Mouse (Mus musculus): Measurements from ENCODE around the gene Mfsd1. TPM values are rescaled to one million over a fixed set of nuclear protein-coding genes. Genes with fewer than 3 reads are reported as not detected.

Mfsd1 gene
- 52.2 and 52.7 TPM in 2 replicates for polyA plus RNA-seq (2015; fragmentation: Nextera tagmentation; extraction: Ambion mirVana)

GRCm38 (mm10) chr3:67582273-67583124, at the start of gene Mfsd1:
Gene Mfsd1 (plus strand): TSS chr3:67582741.
- peaks cover 12% of the 10 kb centered on the region for H3K27me3 ChIP-seq
- peak within 1 kb of the TSS; percentile 91 for H3K4me2 ChIP-seq (replicated peaks)
- H3K9me3 ChIP-seq: no peaks in the 10 kb centered on the region
- peak within 1 kb of the TSS; percentile 89 for H3K4me3 ChIP-seq
- H3K9ac ChIP-seq: peak within 1 kb of the TSS; percentile 82
- H3K4me1 ChIP-seq: peaks cover 10% of the 10 kb centered on the region
- H3K36me3 ChIP-seq: peaks cover 24% of the 10 kb centered on the region
- peak; percentile 90 for ATAC-seq (ENCODE audit: low FRiP score, low read depth)
- 4% methylated on average over 54 of the region's 54 CpGs for WGBS
- H3K27ac ChIP-seq: no peak within 1 kb of the TSS

- Histone ChIP-seq H3K4me2 (replicated peaks) (no peak overlapping the region), H3K4me1 (no peaks in the 10 kb centered on the region), H3K27ac (no peak overlapping the region), H3K9me3 (no peaks in the 10 kb centered on the region), H3K4me3 (no peak overlapping the region), H3K27me3 (no peaks in the 10 kb centered on the region), H3K9ac (no peak overlapping the region), H3K36me3 (no peaks in the 10 kb centered on the region)
- ATAC-seq (ENCODE audit: low FRiP score, low read depth): no peak
- 84% methylated on average over 8 of the region's 8 CpGs for WGBS
These were observed 38.9 kb upstream of the Mfsd1 start for GRCm38 (mm10) chr3:67543630-67544029.

- Histone ChIP-seq H3K9me3 (no peaks in the 10 kb centered on the region), H3K9ac (no peak overlapping the region), H3K4me1 (no peaks in the 10 kb centered on the region), H3K4me2 (replicated peaks) (no peak overlapping the region), H3K36me3 (no peaks in the 10 kb centered on the region), H3K4me3 (no peak overlapping the region), H3K27me3 (no peaks in the 10 kb centered on the region; the same call in 1 of the 2 replicates), H3K27ac (no peak overlapping the region)
- ATAC-seq (ENCODE audit: low FRiP score, low read depth): no peak
- WGBS: 59% methylated on average over 3 of the region's 3 CpGs
These were observed 31.3 kb upstream of the Mfsd1 start for GRCm38 (mm10) chr3:67551193-67551592.

- H3K4me3 ChIP-seq: no peak overlapping the region
- 0 out of 2 replicates have a peak overlapping the region, but pooled peaks have one; percentile 23 for H3K4me2 ChIP-seq (replicated peaks)
- no peaks in the 10 kb centered on the region for H3K9me3 ChIP-seq
- H3K27ac ChIP-seq: no peak overlapping the region
- H3K27me3 ChIP-seq: no peaks in the 10 kb centered on the region; the same call in 1 of the 2 replicates
- ATAC-seq (ENCODE audit: low FRiP score, low read depth): no peak
- peaks cover 4% of the 10 kb centered on the region; the same call in 1 of the 2 replicates for H3K4me1 ChIP-seq
- H3K36me3 ChIP-seq: no peaks in the 10 kb centered on the region
- H3K9ac ChIP-seq: no peak overlapping the region
- WGBS: 33% methylated on average over 4 of the region's 4 CpGs
These were observed 29.3 kb upstream of the Mfsd1 start for GRCm38 (mm10) chr3:67553281-67553680.

- peaks cover 4% of the 10 kb centered on the region; the same call in 1 of the 2 replicates for H3K4me1 ChIP-seq
- no peak overlapping the region for H3K4me2 ChIP-seq (replicated peaks)
- 80% methylated on average over 5 of the region's 5 CpGs for whole genome bisulfite sequencing
- no peak overlapping the region for H3K4me3 ChIP-seq
- no peak overlapping the region for H3K9ac ChIP-seq
- H3K36me3 ChIP-seq: no peaks in the 10 kb centered on the region
- no peak overlapping the region for H3K27ac ChIP-seq
- no peaks in the 10 kb centered on the region; the same call in 1 of the 2 replicates for H3K27me3 ChIP-seq
- no peaks in the 10 kb centered on the region for H3K9me3 ChIP-seq
- ATAC-seq (ENCODE audit: low FRiP score, low read depth): no peak
These were observed 28.6 kb upstream of the Mfsd1 start for GRCm38 (mm10) chr3:67553927-67554448.

- ATAC-seq (ENCODE audit: low FRiP score, low read depth): no peak
- Histone ChIP-seq H3K27me3 (no peaks in the 10 kb centered on the region; the same call in 1 of the 2 replicates), H3K9me3 (no peaks in the 10 kb centered on the region), H3K4me3 (no peak overlapping the region), H3K4me2 (replicated peaks) (no peak overlapping the region), H3K36me3 (no peaks in the 10 kb centered on the region), H3K4me1 (peaks cover 4% of the 10 kb centered on the region; the same call in 1 of the 2 replicates), H3K9ac (no peak overlapping the region), H3K27ac (no peak overlapping the region)
- WGBS: 84% methylated on average over 5 of the region's 5 CpGs
These were observed 27.3 kb upstream of the Mfsd1 start for GRCm38 (mm10) chr3:67555211-67555610.

GRCm38 (mm10) chr3:67557200-67557651, 25.3 kb upstream of the Mfsd1 start:
- H3K4me1 ChIP-seq: peaks cover 4% of the 10 kb centered on the region; the same call in 1 of the 2 replicates
- peak overlapping the region; percentile 44 for H3K4me2 ChIP-seq (replicated peaks)
- 29% methylated on average over 14 of the region's 14 CpGs for WGBS
- H3K36me3 ChIP-seq: no peaks in the 10 kb centered on the region
- H3K27ac ChIP-seq: no peak overlapping the region
- no peak overlapping the region for H3K9ac ChIP-seq
- ATAC-seq (ENCODE audit: low FRiP score, low read depth): no peak
- 0 out of 2 replicates have a peak overlapping the region, but pooled peaks have one; percentile 16 for H3K4me3 ChIP-seq
- H3K27me3 ChIP-seq: peaks cover 5% of the 10 kb centered on the region; the same call in 1 of the 2 replicates
- no peaks in the 10 kb centered on the region for H3K9me3 ChIP-seq

GRCm38 (mm10) chr3:67557718-67558354, 24.7 kb upstream of the Mfsd1 start:
- no peaks in the 10 kb centered on the region for H3K9me3 ChIP-seq
- 76% methylated on average over 14 of the region's 14 CpGs for WGBS
- H3K4me2 ChIP-seq (replicated peaks): peak overlapping the region; percentile 44
- no peak for ATAC-seq (ENCODE audit: low FRiP score, low read depth)
- H3K27ac ChIP-seq: no peak overlapping the region
- H3K9ac ChIP-seq: no peak overlapping the region
- no peaks in the 10 kb centered on the region for H3K36me3 ChIP-seq
- H3K27me3 ChIP-seq: peaks cover 5% of the 10 kb centered on the region; the same call in 1 of the 2 replicates
- H3K4me3 ChIP-seq: no peak overlapping the region
- H3K4me1 ChIP-seq: peaks cover 4% of the 10 kb centered on the region; the same call in 1 of the 2 replicates

- Histone ChIP-seq H3K9me3 (no peaks in the 10 kb centered on the region), H3K4me2 (replicated peaks) (no peak overlapping the region), H3K27ac (no peak overlapping the region), H3K4me1 (no peaks in the 10 kb centered on the region), H3K9ac (no peak overlapping the region), H3K4me3 (no peak overlapping the region), H3K27me3 (0 out of 2 replicates have a peak, but pooled peaks cover 8% of the 10 kb centered on the region), H3K36me3 (no peaks in the 10 kb centered on the region)
- 44% methylated on average over 5 of the region's 5 CpGs for WGBS
- ATAC-seq (ENCODE audit: low FRiP score, low read depth): no peak
These were observed 17.7 kb upstream of the Mfsd1 start for GRCm38 (mm10) chr3:67564731-67565357.

GRCm38 (mm10) chr3:67565540-67566227, 16.9 kb upstream of the Mfsd1 start:
- H3K27me3 ChIP-seq: peaks cover 9% of the 10 kb centered on the region; the same call in 1 of the 2 replicates
- H3K27ac ChIP-seq: no peak overlapping the region
- WGBS: 70% methylated on average over 8 of the region's 8 CpGs
- no peak overlapping the region for H3K4me3 ChIP-seq
- H3K4me2 ChIP-seq (replicated peaks): no peak overlapping the region
- no peaks in the 10 kb centered on the region for H3K9me3 ChIP-seq
- H3K9ac ChIP-seq: no peak overlapping the region
- H3K4me1 ChIP-seq: no peaks in the 10 kb centered on the region
- H3K36me3 ChIP-seq: no peaks in the 10 kb centered on the region
- ATAC-seq (ENCODE audit: low FRiP score, low read depth): no peak

- H3K27ac ChIP-seq: no peak overlapping the region
- H3K27me3 ChIP-seq: peaks cover 13% of the 10 kb centered on the region
- peak overlapping the region; percentile 43 for H3K4me2 ChIP-seq (replicated peaks)
- no peaks in the 10 kb centered on the region for H3K9me3 ChIP-seq
- WGBS: 30% methylated on average over 17 of the region's 17 CpGs
- no peak overlapping the region; the same call in 1 of the 2 replicates for H3K4me3 ChIP-seq
- H3K4me1 ChIP-seq: no peaks in the 10 kb centered on the region
- ATAC-seq (ENCODE audit: low FRiP score, low read depth): peak; percentile 66; the same call in 1 of the 2 replicates
- no peaks in the 10 kb centered on the region for H3K36me3 ChIP-seq
- H3K9ac ChIP-seq: no peak overlapping the region
These were observed 14.4 kb upstream of the Mfsd1 start for GRCm38 (mm10) chr3:67568015-67568618.

Measured in limb, embryonic 13.5 days (tissue).